In the genomic region with DNA sequence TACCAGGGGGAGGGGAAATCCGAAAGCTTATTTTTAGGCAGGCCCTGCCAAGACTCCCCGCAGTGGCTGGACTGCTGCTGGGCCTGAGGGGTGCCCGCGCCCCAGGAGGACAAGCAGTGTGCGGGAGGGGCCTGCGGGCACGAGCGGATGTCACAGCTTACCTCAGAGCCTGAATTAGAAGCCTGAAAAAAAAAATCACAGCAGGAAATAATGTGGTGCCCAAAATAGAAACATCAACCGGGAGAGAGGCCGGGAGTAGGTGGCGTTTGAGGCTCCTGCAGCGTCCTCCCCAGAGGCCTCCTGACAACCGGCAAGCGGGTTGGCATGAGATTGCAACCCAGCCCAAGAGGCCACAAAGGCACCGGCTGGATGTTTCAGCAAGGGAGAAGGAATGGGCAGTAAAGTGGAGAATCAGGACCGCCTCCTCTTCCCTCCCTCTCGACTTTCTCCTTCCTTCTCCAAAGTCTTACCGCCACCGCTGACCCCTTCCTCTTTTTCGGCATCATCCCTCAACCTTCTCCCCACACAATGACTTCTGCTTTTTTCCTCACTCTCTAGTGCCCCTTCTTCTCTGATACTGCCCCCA, we compare ENCODE assay signal across 8 mouse cellular contexts. TPM values are rescaled to one million over a fixed set of nuclear protein-coding genes. Genes with fewer than 3 reads are reported as not detected.
A peak's percentile ranks its signal among the peaks of the same experiment; 100 is the strongest.
DNase-seq lines count a peak whose midpoint lies in the region; ATAC-seq and TF ChIP-seq lines count a peak whose summit lies in the region.

No protein-coding gene starts in this region.

- no peak for DNase-seq in frontal cortex, postnatal 25 days (ENCODE audit: low spot score in 2 of 2)
- DNase-seq in cerebellum, adult 9-11 months: peak; percentile 41
- peak; percentile 85 to 90 for DNase-seq in heart, adult 9 months (ENCODE audit: low spot score in 2 of 2)
- peak; percentile 64 to 71 for DNase-seq in kidney, adult 8-10 months
- DNase-seq in liver, embryonic 13.5 days: no peak
- no peak for DNase-seq in spleen, adult 18-20 months

- H3K4me3 ChIP-seq in liver, embryonic 13.5 days (replicated peaks): peak overlapping the region; percentile 8; the same call in 1 of the 2 replicates
- H3K4me3 ChIP-seq in myocyte: no peak overlapping the region

- 0 out of 2 replicates have a peak, but pooled peaks cover 6% of the 10 kb centered on the region for H3K4me1 ChIP-seq in liver, embryonic 13.5 days (replicated peaks)

- no peaks in the 10 kb centered on the region for H3K36me3 ChIP-seq in liver, embryonic 13.5 days
- H3K36me3 ChIP-seq in myocyte (ENCODE audit: control insufficient read depth, insufficient read depth): no peaks in the 10 kb centered on the region

- H3K9me3 ChIP-seq in liver, embryonic 13.5 days (replicated peaks): no peaks in the 10 kb centered on the region

- peak overlapping the region; percentile 9 for H3K4me2 ChIP-seq in liver, embryonic 13.5 days
- peak overlapping the region; percentile 68 for H3K4me2 ChIP-seq in myocyte (ENCODE audit: low read depth)

- no peak overlapping the region for H3ac ChIP-seq in myocyte (ENCODE audit: control insufficient read depth, insufficient read length)

- no peak overlapping the region for H3K27ac ChIP-seq in liver, embryonic 13.5 days

- WGBS in liver, embryonic 13.5 days (ENCODE audit: insufficient replicate concordance): 11% methylated on average over 20 of the region's 20 CpGs

- no peaks in the 10 kb centered on the region for H3K79me2 ChIP-seq in myocyte (ENCODE audit: control insufficient read depth, insufficient read depth)

- no peak overlapping the region for H3K9ac ChIP-seq in liver, embryonic 13.5 days

- ATAC-seq in frontal cortex, adult (ENCODE audit: low TSS enrichment): peak; percentile 81
- ATAC-seq in liver, embryonic 13.5 days (ENCODE audit: low read depth): no peak

- TF ChIP-seq POLR2A in myocyte (IDR thresholded peaks at IDR 0.05; ENCODE audit: insufficient read length, low read depth): no peak

- peaks cover 12% of the 10 kb centered on the region; the same call in 1 of the 2 replicates for H3K27me3 ChIP-seq in liver, embryonic 13.5 days
- H3K27me3 ChIP-seq in myocyte (ENCODE audit: control insufficient read depth, insufficient read depth, insufficient read length): no peaks in the 10 kb centered on the region

TF ChIP-seq in myocyte, 11 proteins besides CTCF, POLR2A, EP300 and RAD21:
- TF ChIP-seq TCF12 (IDR thresholded peaks at IDR 0.05; ENCODE audit: insufficient read depth, poor library complexity, severe bottlenecking) (no peak), MYOG (IDR thresholded peaks at IDR 0.05; ENCODE audit: control insufficient read depth in 1 of 3, insufficient read depth in 1 of 3, insufficient read length in 2 of 3, low read depth in 2 of 3) (peak in 1 of 3 experiments; percentile 34), CEBPB (IDR thresholded peaks at IDR 0.05; ENCODE audit: insufficient read depth, poor library complexity, severe bottlenecking) (no peak)

RNA-seq across cellular contexts. Expression of gene Mrpl33, which starts 25.6 kb away (rescaled TPM):
- polyA plus RNA-seq in liver, embryonic 13.5 days (2015; fragmentation: Nextera tagmentation; extraction: Ambion mirVana): 240 and 241 TPM in 2 replicates
- polyA plus RNA-seq in myocyte (2012; fragmentation: generic; extraction: Trizol): 241 TPM

RNA-seq across cellular contexts. Expression of gene Supt7l, which starts 43.5 kb away (rescaled TPM):
- 8.7 and 10.6 TPM in 2 replicates for polyA plus RNA-seq in liver, embryonic 13.5 days (2015; fragmentation: Nextera tagmentation; extraction: Ambion mirVana)
- polyA plus RNA-seq in myocyte (2012; fragmentation: generic; extraction: Trizol): 10.0 TPM

RNA-seq across cellular contexts. Expression of gene Slc4a1ap, which starts 44.3 kb away (rescaled TPM):
- 14.7 and 15.7 TPM in 2 replicates for polyA plus RNA-seq in liver, embryonic 13.5 days (2015; fragmentation: Nextera tagmentation; extraction: Ambion mirVana)
- polyA plus RNA-seq in myocyte (2012; fragmentation: generic; extraction: Trizol): 15.9 TPM

Comparison
In these comparisons a context has a peak if more than half of its experiments do, and no peak if none do; other contexts are left out.
1. DNase-seq: peak in cerebellum, adult 9-11 months (single experiment), heart, adult 9 months (2 of 2) and kidney, adult 8-10 months (2 of 2); none in frontal cortex, postnatal 25 days (0 of 2), liver, embryonic 13.5 days (single experiment) and spleen, adult 18-20 months (0 of 2).